Mouse (Mus musculus) kidney, adult 2 months (tissue): ENCODE results near the gene Pappa. TPM values are rescaled to one million over a fixed set of nuclear protein-coding genes. Genes with fewer than 3 reads are reported as not detected.

ENCODE experiments used
- DNase-seq: peaks from one replicate; pipeline ENCODE4 v3.0.0; 2021
- H3K27ac ChIP-seq: fragments of 200-500 bp; 2 replicates; pipeline ENCODE4 v1.5.1; 2012; ENCODE audit warnings: low read depth, low read length, control low read depth, inconsistent platforms; ENCODE audit not compliant: insufficient read depth
- H3K27me3 ChIP-seq: fragments of 200-500 bp; replicated peaks from 2 replicates; pipeline ENCODE4 v1.6.1; 2012; ENCODE audit warnings: mild to moderate bottlenecking, moderate library complexity, low read length, inconsistent platforms; ENCODE audit not compliant: control insufficient read depth, insufficient read depth
- H3K36me3 ChIP-seq: fragments of 200-500 bp; 2 replicates; pipeline ENCODE4 v1.6.1; 2012; ENCODE audit warnings: mild to moderate bottlenecking, moderate library complexity, low read length, inconsistent platforms; ENCODE audit not compliant: control insufficient read depth, insufficient read depth
- H3K4me1 ChIP-seq: fragments of 200-500 bp; 2 replicates; pipeline ENCODE4 v1.6.1; 2011; ENCODE audit warnings: low read length; ENCODE audit not compliant: control insufficient read depth, insufficient read depth
- H3K4me3 ChIP-seq: fragments of 200-500 bp; 2 replicates; pipeline ENCODE4 v1.5.1; 2011; ENCODE audit warnings: mild to moderate bottlenecking, low read depth, low read length, control low read depth; ENCODE audit not compliant: insufficient read depth
- CTCF ChIP-seq: fragments of 200-500 bp; conservative IDR thresholded peaks from 2 replicates; pipeline ENCODE4 v1.5.1; 2011; ENCODE audit warnings: low read depth, mild to moderate bottlenecking, control low read depth, low read length, moderate library complexity, mixed read lengths; ENCODE audit not compliant: insufficient read depth, insufficient read length
- POLR2A ChIP-seq: fragments of 200-500 bp; IDR thresholded peaks from one replicate; pipeline ENCODE4 v1.6.1; 2011; ENCODE audit warnings: low read depth, low read length, control low read depth
- WGBS: fragments of 180-500 bp; shearing (Covaris S2); methylation state at CpG from one replicate; pipeline ENCODE4 v1.1.7; 2018; 5-methylcytosine and 5-hydroxymethylcytosine counted together
- polyA plus RNA-seq: library from polyadenylated mRNA; depleted of rRNA; stranded (reverse); fragments of >200 nt; gene quantifications from 2 replicates; pipeline ENCODE4 v1.2.3, GENCODE M21; 2012

Pappa gene
- polyA plus RNA-seq, 1 experiment, result 1.4 TPM

- DNase-seq, result peak; percentile 55
- TF ChIP-seq CTCF, result no peak
- no peak for TF ChIP-seq POLR2A
- H3K4me3 ChIP-seq, result no peak overlapping the region
- H3K4me1 ChIP-seq, result no peaks in the 10 kb centered on the region
- no peaks in the 10 kb centered on the region for H3K36me3 ChIP-seq
- H3K27ac ChIP-seq, result no peak overlapping the region
- 11% methylated on average over 1 of the region's 1 CpGs for WGBS
- H3K27me3 ChIP-seq, result no peaks in the 10 kb centered on the region
Measured at GRCm38 (mm10) chr4:65333718-65334117, 209.7 kb downstream of the Pappa start.

GRCm38 (mm10) chr4:65341766-65342165 lies 217.8 kb downstream of the Pappa start:
- 75% methylated on average over 3 of the region's 3 CpGs for WGBS
- no peak overlapping the region for H3K4me3 ChIP-seq

GRCm38 (mm10) chr4:65350521-65350920 lies 226.5 kb downstream of the Pappa start:
- Histone ChIP-seq H3K4me1 (no peaks in the 10 kb centered on the region), H3K4me3 (no peak overlapping the region), H3K27me3 (no peaks in the 10 kb centered on the region), H3K36me3 (no peaks in the 10 kb centered on the region), H3K27ac (no peak overlapping the region)
- no peak for DNase-seq
- WGBS, result 84% methylated on average over 7 of the region's 7 CpGs
- TF ChIP-seq POLR2A (no peak), CTCF (no peak)

More at GRCm38 (mm10) chr4:65341766-65342165, 217.8 kb downstream of the Pappa start:
- no peak for TF ChIP-seq POLR2A
- no peak for TF ChIP-seq CTCF
- Histone ChIP-seq H3K27me3 (no peaks in the 10 kb centered on the region), H3K36me3 (no peaks in the 10 kb centered on the region), H3K27ac (no peak overlapping the region), H3K4me1 (no peaks in the 10 kb centered on the region)
- no peak for DNase-seq

GRCm38 (mm10) chr4:65354580-65354979 lies 230.6 kb downstream of the Pappa start:
- TF ChIP-seq CTCF, result no peak
- TF ChIP-seq POLR2A, result no peak
- no peaks in the 10 kb centered on the region for H3K27me3 ChIP-seq
- H3K27ac ChIP-seq, result no peak overlapping the region
- 65% methylated on average over 4 of the region's 4 CpGs for WGBS
- no peaks in the 10 kb centered on the region for H3K4me1 ChIP-seq
- H3K4me3 ChIP-seq, result no peak overlapping the region
- H3K36me3 ChIP-seq, result no peaks in the 10 kb centered on the region
- DNase-seq, result no peak

- TF ChIP-seq POLR2A (no peak), CTCF (no peak)
- no peak for DNase-seq
- H3K4me3 ChIP-seq, result no peak overlapping the region
Measured at GRCm38 (mm10) chr4:65367135-65367534, 243.2 kb downstream of the Pappa start.

GRCm38 (mm10) chr4:65372731-65373130 lies 248.8 kb downstream of the Pappa start:
- peak; percentile 6 for DNase-seq
- TF ChIP-seq CTCF, result no peak
- TF ChIP-seq POLR2A, result no peak
- 89% methylated on average over 3 of the region's 3 CpGs for WGBS
- Histone ChIP-seq H3K36me3 (no peaks in the 10 kb centered on the region), H3K4me3 (no peak overlapping the region), H3K4me1 (no peaks in the 10 kb centered on the region), H3K27me3 (no peaks in the 10 kb centered on the region), H3K27ac (no peak overlapping the region)

More at GRCm38 (mm10) chr4:65367135-65367534, 243.2 kb downstream of the Pappa start:
- Histone ChIP-seq H3K27me3 (no peaks in the 10 kb centered on the region), H3K4me1 (no peaks in the 10 kb centered on the region), H3K27ac (no peak overlapping the region), H3K36me3 (no peaks in the 10 kb centered on the region)

GRCm38 (mm10) chr4:65373841-65374240 lies 249.9 kb downstream of the Pappa start:
- Histone ChIP-seq H3K27ac (no peak overlapping the region), H3K4me1 (no peaks in the 10 kb centered on the region), H3K36me3 (no peaks in the 10 kb centered on the region), H3K4me3 (no peak overlapping the region), H3K27me3 (no peaks in the 10 kb centered on the region)
- DNase-seq, result no peak
- WGBS, result 25% methylated on average over 1 of the region's 1 CpGs
- no peak for TF ChIP-seq POLR2A
- TF ChIP-seq CTCF, result no peak

GRCm38 (mm10) chr4:65376571-65376970 lies 252.6 kb downstream of the Pappa start:
- Histone ChIP-seq H3K27ac (no peak overlapping the region), H3K4me1 (no peaks in the 10 kb centered on the region), H3K27me3 (no peaks in the 10 kb centered on the region), H3K4me3 (no peak overlapping the region), H3K36me3 (no peaks in the 10 kb centered on the region)
- TF ChIP-seq POLR2A, result no peak
- TF ChIP-seq CTCF, result no peak
- peak; percentile 36 for DNase-seq
- 82% methylated on average over 2 of the region's 2 CpGs for WGBS
